Mouse (Mus musculus) erythroblast, embryonic 14.5 days (primary cell): ENCODE results near the gene Scd4.

Experiments
- GATA1 ChIP-seq: IDR thresholded peaks from 2 replicates; pipeline ENCODE4 v1.6.1; 2012; ENCODE audit warnings: low read length, inconsistent platforms, mixed read lengths
- TAL1 ChIP-seq: IDR thresholded peaks from 3 replicates; pipeline ENCODE4 v1.6.1; 2012; ENCODE audit warnings: low read length, inconsistent platforms, mixed read lengths

- TF ChIP-seq GATA1, result no peak
- TF ChIP-seq TAL1, result no peak
These were observed 37.2 kb upstream of the Scd4 start for GRCm38 (mm10) chr19:44295741-44296140.
